Mouse (Mus musculus) cortical plate, adult 2 months (tissue): ENCODE data around the gene Ccdc142.

Experiments
- CTCF ChIP-seq: fragments of 200-500 bp; IDR thresholded peaks from 2 replicates; pipeline ENCODE4 v1.5.1; 2011; ENCODE audit warnings: mild to moderate bottlenecking, control low read depth, low read length; ENCODE audit not compliant: insufficient read depth; ENCODE audit errors: extremely low read depth
- POLR2A ChIP-seq: fragments of 200-500 bp; IDR thresholded peaks from 2 replicates; pipeline ENCODE4 v1.6.1; 2011; ENCODE audit warnings: mild to moderate bottlenecking, low read length, control low read depth; ENCODE audit not compliant: insufficient read depth; ENCODE audit errors: extremely low read depth

DNA sequence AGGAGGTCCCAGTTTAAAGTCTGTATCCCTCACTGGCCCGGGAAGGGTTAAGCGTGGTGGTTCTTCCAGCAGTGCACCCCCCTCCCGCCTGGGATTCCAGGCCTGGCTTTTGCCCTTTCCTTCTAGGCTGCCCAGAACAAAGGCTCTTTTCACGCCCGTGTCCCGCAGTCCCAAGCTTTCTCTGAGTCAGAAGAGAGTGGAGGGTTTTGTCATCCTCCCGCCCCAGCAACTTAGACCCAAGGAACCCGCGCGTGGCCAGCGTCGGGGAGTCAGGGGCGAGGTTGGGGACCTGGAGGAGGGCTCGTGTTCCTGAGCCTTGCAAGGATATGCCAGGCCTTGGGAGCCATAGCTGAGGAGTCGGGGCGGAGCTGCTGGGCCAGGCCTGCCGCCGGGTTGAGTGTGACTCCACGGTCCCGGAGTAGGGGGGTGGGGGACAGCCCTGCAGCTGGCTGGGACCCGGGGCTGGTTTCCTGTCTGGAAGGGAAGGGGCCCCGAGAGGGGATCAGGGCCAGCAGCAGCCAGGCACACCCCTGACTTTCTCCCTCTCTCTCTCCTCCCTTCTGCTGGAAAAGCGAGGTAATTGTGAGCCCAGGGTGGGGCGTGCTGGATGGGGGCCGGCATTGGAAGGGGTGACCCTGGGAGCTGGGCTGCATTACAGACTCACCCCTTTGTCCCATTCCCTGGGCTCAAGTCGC is 35.6 kb downstream of the Ccdc142 start:
- TF ChIP-seq CTCF (no peak), POLR2A (no peak)
